Mouse (Mus musculus) hematopoietic multipotent progenitor cell, adult 10-12 weeks (in vitro differentiated cells): Measurements from ENCODE around the gene Lpin1. TPM values are rescaled to one million over a fixed set of nuclear protein-coding genes. Genes with fewer than 3 reads are reported as not detected.

Experiments used
- polyA plus RNA-seq: library from polyadenylated mRNA; stranded (reverse); fragments of >175 nt; gene quantifications from 2 replicates; pipeline ENCODE4 v1.2.3, GENCODE M21; 2012; ENCODE audit warnings: low replicate concordance

Gene Lpin1
- polyA plus RNA-seq, result 6.2 and 15.7 TPM in 2 replicates

DNA sequence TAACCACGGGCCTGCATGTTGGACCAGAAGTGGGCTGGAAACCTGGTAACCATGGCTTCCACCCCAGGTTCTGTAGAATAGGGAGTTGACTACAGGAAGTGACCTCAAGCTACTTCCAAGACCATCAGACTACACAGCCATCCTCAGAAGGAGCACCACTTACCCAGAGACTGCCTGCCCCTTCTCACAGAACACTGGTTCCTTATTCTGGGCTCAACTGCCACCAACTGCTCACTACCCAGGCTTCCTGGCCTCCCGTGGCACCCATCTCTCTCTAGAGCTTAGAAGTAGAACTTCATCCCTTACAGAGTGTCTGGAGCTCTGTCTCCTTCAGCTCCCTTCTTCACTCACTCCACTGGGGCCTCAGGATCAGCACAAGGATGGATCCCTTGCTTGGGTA, at the start of gene Lpin1:
TSS of gene Lpin1 (minus strand) at position 31 of the 400 bp plus-strand sequence.

DNA sequence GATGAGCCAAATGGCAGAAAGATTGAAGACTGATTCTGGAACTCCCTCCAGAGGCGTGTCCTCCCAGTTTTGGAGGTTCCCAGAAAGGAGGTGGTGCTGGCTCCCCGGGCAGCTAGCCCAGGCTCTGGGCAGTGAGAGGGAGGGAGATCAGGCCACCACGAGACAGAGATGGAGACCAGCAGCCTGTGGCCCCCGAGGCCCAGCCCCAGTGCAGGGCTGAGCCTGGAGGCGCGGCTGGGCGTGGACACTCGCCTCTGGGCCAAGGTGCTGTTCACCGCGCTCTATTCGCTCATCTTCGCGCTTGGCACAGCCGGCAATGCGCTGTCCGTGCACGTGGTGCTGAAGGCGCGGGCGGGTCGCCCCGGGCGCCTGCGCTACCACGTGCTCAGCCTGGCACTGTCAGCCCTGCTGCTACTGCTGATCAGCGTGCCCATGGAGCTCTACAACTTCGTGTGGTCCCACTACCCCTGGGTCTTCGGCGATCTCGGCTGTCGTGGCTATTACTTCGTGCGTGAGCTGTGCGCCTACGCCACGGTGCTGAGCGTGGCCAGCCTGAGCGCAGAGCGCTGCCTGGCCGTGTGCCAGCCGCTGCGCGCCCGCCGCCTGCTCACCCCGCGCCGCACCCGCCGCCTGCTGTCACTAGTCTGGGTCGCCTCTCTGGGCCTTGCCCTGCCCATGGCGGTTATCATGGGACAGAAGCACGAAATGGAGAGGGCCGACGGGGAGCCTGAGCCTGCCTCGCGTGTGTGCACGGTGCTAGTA, 42.7 kb upstream of the Lpin1 start, which contains the start of gene Ntsr2:
TSS of gene Ntsr2 (plus strand) at position 51 of the 762 bp plus-strand sequence.

Other genes with a start within 250 kb of the Lpin1 start
- not detected in 2 replicates for gene Ntsr2, start 42.4 kb upstream of the Lpin1 start, polyA plus RNA-seq
- 0.07 and 0.08 TPM in 2 replicates for gene Greb1, start 189.9 kb upstream of the Lpin1 start, polyA plus RNA-seq
- gene E2f6, start 200.0 kb upstream of the Lpin1 start, polyA plus RNA-seq, result 3.3 and 5.7 TPM in 2 replicates